Mouse (Mus musculus) C2C12 (cell line): ENCODE measurements around the gene Bend5.

Source experiments
- CTCF ChIP-seq: IDR thresholded peaks from one replicate; pipeline ENCODE4 v1.5.1; 2011; ENCODE audit not compliant: control insufficient read depth, insufficient read depth, insufficient read length
- FOSL1 ChIP-seq: IDR thresholded peaks from one replicate; pipeline ENCODE4 v1.8.0; 2011; ENCODE audit warnings: mild to moderate bottlenecking, low read length; ENCODE audit not compliant: poor library complexity, insufficient read depth, severe bottlenecking
- MYOD1 ChIP-seq: IDR thresholded peaks from one replicate; pipeline ENCODE4 v1.6.1; 2011; ENCODE audit warnings: low read depth; ENCODE audit not compliant: control insufficient read depth, insufficient read length
- MYOG ChIP-seq: IDR thresholded peaks from one replicate; pipeline ENCODE4 v1.6.1; 2011; ENCODE audit not compliant: control insufficient read depth, insufficient read length; ENCODE audit errors: extremely low read depth
- USF1 ChIP-seq: IDR thresholded peaks from one replicate; pipeline ENCODE4 v1.6.1; 2011; ENCODE audit warnings: low read depth, mild to moderate bottlenecking, control low read depth, moderate library complexity

DNA sequence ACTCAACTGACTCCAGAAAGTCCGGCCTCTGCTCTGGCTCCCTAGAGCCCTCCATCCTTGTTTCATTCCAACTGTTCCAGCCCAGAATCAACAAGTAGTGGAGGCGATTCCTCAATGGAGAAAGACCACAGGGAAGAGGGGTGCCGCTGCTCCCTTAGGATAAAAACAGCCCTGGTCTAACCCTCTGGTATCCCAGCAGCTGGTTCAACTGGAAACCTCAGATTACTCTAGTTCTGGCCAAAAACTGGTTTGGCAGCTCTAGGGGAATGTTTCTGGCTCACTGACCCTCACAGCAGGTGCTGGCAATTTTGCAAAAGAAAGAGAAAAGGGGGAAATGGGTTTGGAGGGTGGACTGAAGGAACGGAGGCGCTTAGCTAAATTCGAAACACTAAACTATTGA lies 407 bp upstream of the Bend5 start:
- TF ChIP-seq CTCF: no peak
- no peak for TF ChIP-seq MYOD1
- no peak for TF ChIP-seq USF1
- no peak for TF ChIP-seq MYOG
- TF ChIP-seq FOSL1: no peak
